Mouse (Mus musculus) B cell, adult 2 months (primary cell): ENCODE measurements around the gene Ptp4a2.

ENCODE experiments used
- DNase-seq, 2 experiments: peaks; one replicate each; pipeline ENCODE4 v3.0.0; 2022

Ptp4a2 gene

GRCm38 (mm10) chr4:129853053-129853452 lies 42.0 kb downstream of the Ptp4a2 start:
- DNase-seq = no peak

GRCm38 (mm10) chr4:129853996-129854395 lies 43.0 kb downstream of the Ptp4a2 start:
- DNase-seq = no peak

GRCm38 (mm10) chr4:129854615-129855014 lies 43.6 kb downstream of the Ptp4a2 start:
- no peak for DNase-seq

GRCm38 (mm10) chr4:129855051-129855970 lies 44.3 kb downstream of the Ptp4a2 start:
- no peak for DNase-seq

GRCm38 (mm10) chr4:129860456-129860855 lies 49.4 kb downstream of the Ptp4a2 start:
- DNase-seq = peak; percentile 53 to 60

GRCm38 (mm10) chr4:129861400-129861799 lies 50.4 kb downstream of the Ptp4a2 start:
- peak; percentile 47 to 55 for DNase-seq

- no peak for DNase-seq
Measured at GRCm38 (mm10) chr4:129862357-129862756, 51.3 kb downstream of the Ptp4a2 start.

- DNase-seq = peak in 1 of 2 experiments; percentile 29
Measured at GRCm38 (mm10) chr4:129866171-129866570, 55.2 kb downstream of the Ptp4a2 start.

GRCm38 (mm10) chr4:129868211-129868610 lies 57.2 kb downstream of the Ptp4a2 start:
- no peak for DNase-seq

- DNase-seq = no peak
Measured at GRCm38 (mm10) chr4:129870483-129870882, 59.5 kb downstream of the Ptp4a2 start.

- no peak for DNase-seq
Measured at GRCm38 (mm10) chr4:129872376-129872922, 61.4 kb downstream of the Ptp4a2 start.

GRCm38 (mm10) chr4:129874805-129875204 lies 63.8 kb downstream of the Ptp4a2 start:
- no peak for DNase-seq

GRCm38 (mm10) chr4:129875406-129875805 lies 64.4 kb downstream of the Ptp4a2 start:
- no peak for DNase-seq

- DNase-seq = peak; percentile 64 to 71
Measured at GRCm38 (mm10) chr4:129876831-129877764, 66.1 kb downstream of the Ptp4a2 start.

- peak; percentile 67 to 71 for DNase-seq
Measured at GRCm38 (mm10) chr4:129877967-129878655, 67.1 kb downstream of the Ptp4a2 start.

GRCm38 (mm10) chr4:129878656-129879145 lies 67.7 kb downstream of the Ptp4a2 start:
- peak; percentile 30 to 39 for DNase-seq

- DNase-seq = peak; percentile 55 to 60
Measured at GRCm38 (mm10) chr4:129879206-129879780, 68.3 kb downstream of the Ptp4a2 start.

- DNase-seq = no peak
Measured at GRCm38 (mm10) chr4:129880615-129881014, 69.6 kb downstream of the Ptp4a2 start.

GRCm38 (mm10) chr4:129881661-129882060 lies 70.6 kb downstream of the Ptp4a2 start:
- no peak for DNase-seq

GRCm38 (mm10) chr4:129882555-129883293 lies 71.7 kb downstream of the Ptp4a2 start:
- DNase-seq = peak; percentile 75 to 77
